Mouse (Mus musculus): ENCODE measurements around the gene Rad51c.

Rad51c gene

DNA sequence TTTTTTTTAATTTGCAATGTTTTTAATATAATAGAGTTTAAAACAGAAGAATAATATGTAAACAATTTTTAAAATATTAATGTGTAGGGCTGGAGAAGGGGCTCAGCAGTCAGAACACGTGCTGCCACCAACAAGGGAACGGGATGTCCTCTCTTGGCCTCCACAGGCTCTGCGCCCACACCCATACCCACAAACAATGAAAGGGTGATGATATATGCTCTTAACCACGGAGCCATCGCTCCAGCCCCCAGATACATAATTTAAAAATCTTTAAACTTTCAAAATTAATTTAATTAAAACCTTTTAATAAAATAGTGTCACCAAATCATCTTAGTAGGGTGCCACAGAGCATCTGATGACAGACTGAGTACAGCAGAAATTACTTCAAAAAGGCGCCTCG is 37.7 kb downstream of the Rad51c start:
- DNase-seq (ENCODE audit: low spot score) = no peak

DNA sequence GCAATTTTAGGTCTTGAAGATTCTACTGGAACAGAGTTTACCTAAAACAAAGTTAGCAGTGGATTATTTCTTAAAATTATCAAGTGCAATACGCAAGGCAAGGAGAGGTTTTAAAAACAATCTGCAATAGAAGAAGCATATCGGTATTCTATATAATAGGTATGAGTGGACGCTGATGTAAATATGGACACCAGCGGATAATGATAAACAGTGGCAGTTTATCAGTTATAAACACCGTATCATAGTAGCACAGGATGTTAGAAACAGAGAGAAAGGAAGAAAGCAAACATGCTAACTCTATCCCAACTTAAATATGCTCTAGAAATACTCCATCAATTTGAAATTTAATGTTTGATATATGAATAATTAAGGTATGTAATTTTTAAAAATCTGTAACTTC is 39.6 kb downstream of the Rad51c start:
- DNase-seq (ENCODE audit: low spot score) = no peak

DNA sequence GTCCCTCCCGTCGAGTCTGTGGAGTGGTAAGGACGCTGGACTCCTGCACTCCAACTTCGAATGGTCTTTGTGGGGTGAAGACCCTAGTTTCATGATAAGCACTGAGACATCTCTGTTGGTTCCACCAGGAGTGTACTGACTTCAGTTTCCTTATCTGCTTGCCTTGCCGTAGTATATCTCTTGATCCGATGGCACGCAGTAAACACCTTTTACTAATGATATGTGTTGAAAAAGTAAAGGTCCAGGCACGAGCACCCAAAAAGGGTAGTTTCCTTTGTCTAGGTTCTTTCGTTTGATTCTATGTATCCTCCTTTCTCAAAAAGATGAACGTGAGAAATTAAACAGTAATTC is 45.5 kb downstream of the Rad51c start:
- no peak for DNase-seq (ENCODE audit: low spot score)

DNA sequence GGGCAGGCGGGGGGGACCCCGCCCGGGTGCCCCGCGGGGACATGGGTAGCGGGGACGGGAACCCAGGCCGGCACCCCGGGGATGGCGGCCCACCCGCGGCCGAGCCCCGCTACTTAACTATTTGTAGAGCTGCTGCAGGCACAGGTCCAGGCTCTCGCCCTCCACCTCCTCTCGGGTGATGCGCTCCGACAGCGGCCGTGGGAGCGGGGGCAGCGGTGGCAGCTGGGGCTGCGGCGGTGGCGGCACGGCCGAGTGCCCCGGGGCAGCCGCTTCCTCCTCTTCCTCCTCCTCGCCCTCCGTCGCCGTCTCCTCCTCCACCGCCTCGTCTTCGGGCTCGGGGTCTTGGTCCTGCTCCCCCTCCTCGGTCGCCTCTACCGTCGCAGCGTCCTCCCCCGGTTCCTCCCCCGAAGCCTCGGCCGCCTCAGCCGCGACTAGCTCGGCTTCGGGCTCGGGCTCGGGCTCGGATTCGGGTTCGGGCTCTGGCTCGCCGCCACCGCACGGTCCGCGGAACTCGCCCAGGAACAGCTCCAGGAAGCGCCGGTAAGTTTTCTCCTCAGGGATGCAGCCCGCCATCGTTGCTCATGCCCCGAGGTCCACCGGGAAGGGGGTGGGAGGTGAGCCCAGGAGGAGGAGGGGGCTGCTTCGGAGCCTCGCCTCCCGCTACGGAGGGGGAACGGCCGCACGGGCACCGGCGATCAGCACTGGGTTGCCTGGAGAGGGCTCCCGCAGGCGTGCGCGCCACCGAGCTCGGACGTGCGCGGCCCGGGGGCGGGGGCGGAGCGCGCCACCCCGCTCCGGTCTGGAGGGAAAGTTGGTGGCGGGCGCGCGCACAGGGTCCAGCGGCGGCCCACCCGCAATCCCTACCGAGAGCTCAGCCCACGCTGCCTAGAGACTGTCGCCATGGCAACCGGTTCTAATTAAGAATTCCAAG is 46.2 kb downstream of the Rad51c start, which contains the start of gene Ppm1e:
Gene Ppm1e, minus strand, starts transcription at position 693 of the 931 bp plus-strand sequence.
- peak; percentile 59 for DNase-seq (ENCODE audit: low spot score)

DNA sequence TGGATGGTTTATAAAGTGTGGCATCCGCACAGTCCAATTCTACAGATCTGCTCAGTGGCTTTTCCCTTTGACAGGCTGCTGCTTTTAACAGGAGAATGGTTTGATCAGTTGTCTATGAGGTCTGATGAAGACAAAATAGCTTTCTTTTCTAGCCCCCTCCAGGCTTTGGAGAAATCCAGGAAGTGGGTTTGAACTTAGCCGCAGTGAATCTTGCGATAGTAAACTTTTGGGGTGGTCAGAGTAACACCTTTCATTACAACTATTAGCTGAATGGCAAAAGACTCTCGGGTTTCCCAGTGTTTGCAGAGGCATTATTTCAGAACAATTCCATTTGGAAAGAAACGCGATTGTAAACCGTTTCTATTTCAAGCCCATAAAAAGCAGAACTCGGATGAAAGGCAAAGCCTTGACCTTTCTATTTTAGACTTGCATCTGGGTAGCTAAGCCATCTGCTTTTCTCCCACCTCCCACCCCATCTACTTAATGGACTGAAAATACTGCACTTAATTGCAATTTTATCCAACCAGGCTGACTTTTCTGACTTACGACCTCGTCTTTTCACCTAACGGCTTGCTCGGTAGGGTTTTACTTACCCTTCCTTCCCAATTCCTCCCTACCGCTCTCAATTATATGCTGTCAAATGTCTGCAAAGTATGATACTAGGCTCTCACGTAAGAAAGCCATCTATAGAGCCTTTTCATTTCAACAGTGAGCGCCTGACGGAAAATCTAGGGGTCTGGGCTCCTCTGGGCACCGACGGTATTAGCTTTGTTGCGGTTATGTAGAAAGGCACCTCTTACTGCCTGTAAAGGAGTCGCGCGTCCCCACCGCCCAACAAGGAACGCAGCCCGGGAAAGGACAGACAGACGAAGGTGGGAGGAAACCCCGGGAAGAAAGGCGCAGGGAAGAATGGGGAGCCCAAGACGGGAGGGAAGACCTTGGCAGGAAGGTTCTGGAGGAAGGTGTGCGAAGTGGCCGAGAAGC is 47.1 kb downstream of the Rad51c start:
- no peak for DNase-seq (ENCODE audit: low spot score)

DNA sequence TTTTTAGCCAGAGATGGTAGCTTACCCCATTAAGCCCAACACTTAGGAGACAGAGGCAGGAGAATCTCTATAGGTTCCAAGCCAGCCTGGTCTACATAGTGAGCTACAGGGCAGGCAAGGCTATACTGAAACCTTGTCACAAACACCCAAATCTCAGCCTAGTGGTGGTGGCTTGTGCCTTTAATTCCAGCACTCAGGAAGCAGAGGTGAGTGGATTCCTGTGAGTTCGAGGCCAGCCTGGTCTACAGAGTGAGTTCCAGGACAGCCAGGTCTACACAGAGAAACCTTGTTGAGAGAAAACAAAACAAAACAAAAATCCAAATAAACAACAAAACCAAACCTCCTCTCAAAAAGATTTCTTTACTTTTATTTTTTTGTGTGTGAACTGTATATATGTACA is 49.9 kb downstream of the Rad51c start:
- DNase-seq (ENCODE audit: low spot score) = no peak

DNA sequence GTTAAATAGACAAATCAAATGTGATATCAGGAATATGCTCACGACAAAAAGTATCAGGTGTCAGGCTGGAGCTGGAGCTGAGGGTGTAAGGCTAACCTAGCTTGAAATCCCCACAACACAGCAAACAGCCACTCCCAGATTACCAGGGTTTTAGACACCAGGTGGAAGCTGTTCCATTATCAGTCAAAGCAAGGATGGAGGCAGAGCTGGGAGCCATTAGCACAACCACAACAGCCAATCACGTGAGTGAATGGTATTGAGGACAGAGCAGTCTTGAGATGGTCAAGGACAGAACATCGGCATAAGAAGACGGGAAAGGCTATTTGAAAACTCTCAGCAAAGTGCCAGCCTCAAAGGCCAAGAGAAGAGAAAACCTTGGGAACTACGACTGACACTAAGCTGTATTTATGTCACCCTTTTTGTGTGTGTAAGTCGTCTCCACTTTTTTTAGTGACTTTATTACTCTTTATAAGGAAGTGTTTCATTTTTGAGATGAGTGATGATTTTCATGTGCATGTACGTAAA is 51.0 kb downstream of the Rad51c start:
- no peak for DNase-seq (ENCODE audit: low spot score)

All from c-Kit-positive CD71-positive TER-119-positive erythroid progenitor cells, embryonic 14.5 days (primary cell).